8 mouse cellular contexts compared by ENCODE assay signal in genomic region chr15:98726746-98727145, GRCm38 (mm10). TPM values are rescaled to one million over a fixed set of nuclear protein-coding genes. Genes with fewer than 3 reads are reported as not detected.
DNase-seq lines count a peak whose midpoint lies in the region; ATAC-seq and TF ChIP-seq lines count a peak whose summit lies in the region.

No protein-coding gene starts in this region.

- H3K4me3 ChIP-seq in lung, postnatal 0 days (ENCODE audit: low read depth, low read length): no peak overlapping the region
- peak overlapping the region; percentile 43; the same call in 1 of the 2 replicates for H3K4me3 ChIP-seq in forebrain, embryonic 12.5 days (replicated peaks)
- peak overlapping the region; percentile 61 for H3K4me3 ChIP-seq in limb, embryonic 13.5 days
- peak overlapping the region; percentile 59 for H3K4me3 ChIP-seq in stomach, embryonic 14.5 days (ENCODE audit: low read depth, low read length)

- H3K36me3 ChIP-seq in lung, postnatal 0 days (ENCODE audit: insufficient read depth, low read length): no peaks in the 10 kb centered on the region
- no peaks in the 10 kb centered on the region for H3K36me3 ChIP-seq in forebrain, embryonic 12.5 days (replicated peaks)
- H3K36me3 ChIP-seq in limb, embryonic 13.5 days: no peaks in the 10 kb centered on the region
- no peaks in the 10 kb centered on the region for H3K36me3 ChIP-seq in stomach, embryonic 14.5 days (ENCODE audit: control insufficient read depth, insufficient read depth, low read length)

- no peak overlapping the region for H3K27ac ChIP-seq in lung, postnatal 0 days (ENCODE audit: low read length)
- H3K27ac ChIP-seq in forebrain, embryonic 12.5 days: no peak overlapping the region
- no peak overlapping the region for H3K27ac ChIP-seq in limb, embryonic 13.5 days
- H3K27ac ChIP-seq in stomach, embryonic 14.5 days (ENCODE audit: low read length): no peak overlapping the region

- H3K27me3 ChIP-seq in lung, postnatal 0 days (replicated peaks; ENCODE audit: insufficient read depth, low read length): no peaks in the 10 kb centered on the region
- peaks cover 60% of the 10 kb centered on the region for H3K27me3 ChIP-seq in forebrain, embryonic 12.5 days
- H3K27me3 ChIP-seq in limb, embryonic 13.5 days: no peaks in the 10 kb centered on the region
- no peaks in the 10 kb centered on the region for H3K27me3 ChIP-seq in stomach, embryonic 14.5 days (ENCODE audit: control insufficient read depth, insufficient read depth, low read length)

- peak overlapping the region; percentile 96 for H3K4me2 ChIP-seq in lung, postnatal 0 days (replicated peaks; ENCODE audit: low read depth, low read length)
- peak overlapping the region; percentile 84 for H3K4me2 ChIP-seq in forebrain, embryonic 12.5 days
- peak overlapping the region; percentile 98 for H3K4me2 ChIP-seq in limb, embryonic 13.5 days (replicated peaks)
- peak overlapping the region; percentile 98 for H3K4me2 ChIP-seq in stomach, embryonic 14.5 days (replicated peaks; ENCODE audit: low read depth, low read length)

- TF ChIP-seq CTCF in lung, postnatal 0 days (IDR thresholded peaks at IDR 0.05): no peak

- H3K9me3 ChIP-seq in lung, postnatal 0 days (ENCODE audit: low read length): no peaks in the 10 kb centered on the region
- no peaks in the 10 kb centered on the region for H3K9me3 ChIP-seq in forebrain, embryonic 12.5 days
- no peaks in the 10 kb centered on the region for H3K9me3 ChIP-seq in limb, embryonic 13.5 days
- H3K9me3 ChIP-seq in stomach, embryonic 14.5 days (ENCODE audit: control insufficient read depth, low read depth, low read length): no peaks in the 10 kb centered on the region

- H3K9ac ChIP-seq in lung, postnatal 0 days (replicated peaks; ENCODE audit: low read depth): no peak overlapping the region; the same call in 1 of the 2 replicates
- no peak overlapping the region for H3K9ac ChIP-seq in forebrain, embryonic 12.5 days
- H3K9ac ChIP-seq in limb, embryonic 13.5 days: peak overlapping the region; percentile 73
- H3K9ac ChIP-seq in stomach, embryonic 14.5 days (replicated peaks; ENCODE audit: low read depth, low read length): no peak overlapping the region; the same call in 1 of the 2 replicates

- TF ChIP-seq EP300 in lung, postnatal 0 days (IDR thresholded peaks at IDR 0.05): no peak

- 47% methylated on average over 7 of the region's 7 CpGs for WGBS in lung, postnatal 0 days
- 48% methylated on average over 7 of the region's 7 CpGs for WGBS in forebrain, embryonic 12.5 days
- WGBS in limb, embryonic 13.5 days: 32% methylated on average over 7 of the region's 7 CpGs
- 45% methylated on average over 7 of the region's 7 CpGs for WGBS in stomach, embryonic 14.5 days

- H3K4me1 ChIP-seq in lung, postnatal 0 days (ENCODE audit: insufficient read depth, low read depth, low read length): peaks cover 12% of the 10 kb centered on the region
- H3K4me1 ChIP-seq in forebrain, embryonic 12.5 days: peaks cover 47% of the 10 kb centered on the region
- peaks cover 56% of the 10 kb centered on the region for H3K4me1 ChIP-seq in limb, embryonic 13.5 days
- H3K4me1 ChIP-seq in stomach, embryonic 14.5 days (ENCODE audit: control insufficient read depth, insufficient read depth, low read length): 0 out of 2 replicates have a peak, but pooled peaks cover 12% of the 10 kb centered on the region

- no peak for DNase-seq in lung, postnatal 0 days (ENCODE audit: low spot score)
- no peak for DNase-seq in lung, postnatal 14 days
- no peak for DNase-seq in embryo, embryonic 10.5 days (ENCODE audit: low spot score)
- no peak for DNase-seq in urinary bladder, adult 18-20 months (ENCODE audit: low spot score in 2 of 2)
- no peak for DNase-seq in frontal cortex, adult 2 months (ENCODE audit: extremely low spot score in 1 of 2, low spot score in 1 of 2)

- ATAC-seq in lung, postnatal 0 days: no peak
- no peak for ATAC-seq in forebrain, embryonic 12.5 days (ENCODE audit: low FRiP score)
- no peak for ATAC-seq in limb, embryonic 13.5 days (ENCODE audit: low FRiP score, low read depth)
- ATAC-seq in stomach, embryonic 14.5 days (ENCODE audit: insufficient number of reproducible peaks, insufficient read depth, low FRiP score, low read depth): no peak

RNA-seq across cellular contexts. Expression of gene Fkbp11, which starts 1.3 kb away (rescaled TPM):
- 45.2 and 45.5 TPM in 2 replicates for polyA plus RNA-seq in lung, postnatal 0 days (2015; fragmentation: Nextera tagmentation; extraction: Ambion mirVana)
- 6.2 and 8.5 TPM in 2 replicates for polyA plus RNA-seq in forebrain, embryonic 12.5 days (2016; fragmentation: Nextera tagmentation; extraction: Ambion mirVana)
- polyA plus RNA-seq in limb, embryonic 13.5 days (2015; fragmentation: Nextera tagmentation; extraction: Ambion mirVana): 50.8 and 51.5 TPM in 2 replicates
- polyA plus RNA-seq in stomach, embryonic 14.5 days (2014; fragmentation: Nextera tagmentation; extraction: Ambion mirVana): 38.1 and 39.2 TPM in 2 replicates
- polyA plus RNA-seq in frontal cortex, adult 2 months (2012; rRNA removed): 2.9 and 3.5 TPM in 2 replicates

RNA-seq across cellular contexts. Expression of gene Ccdc65, which starts 18.7 kb away (rescaled TPM):
- 3.7 and 5.1 TPM in 2 replicates for polyA plus RNA-seq in lung, postnatal 0 days (2015; fragmentation: Nextera tagmentation; extraction: Ambion mirVana)
- 1.5 and 1.7 TPM in 2 replicates for polyA plus RNA-seq in forebrain, embryonic 12.5 days (2016; fragmentation: Nextera tagmentation; extraction: Ambion mirVana)
- polyA plus RNA-seq in limb, embryonic 13.5 days (2015; fragmentation: Nextera tagmentation; extraction: Ambion mirVana): 0.87 and 0.90 TPM in 2 replicates
- polyA plus RNA-seq in stomach, embryonic 14.5 days (2014; fragmentation: Nextera tagmentation; extraction: Ambion mirVana): 1.2 and 1.4 TPM in 2 replicates
- polyA plus RNA-seq in frontal cortex, adult 2 months (2012; rRNA removed): 6.4 and 7.7 TPM in 2 replicates

RNA-seq across cellular contexts. Expression of gene Arf3, which starts 36.3 kb away (rescaled TPM):
- polyA plus RNA-seq in lung, postnatal 0 days (2015; fragmentation: Nextera tagmentation; extraction: Ambion mirVana): 47.1 and 56.0 TPM in 2 replicates
- polyA plus RNA-seq in forebrain, embryonic 12.5 days (2016; fragmentation: Nextera tagmentation; extraction: Ambion mirVana): 58.2 and 58.3 TPM in 2 replicates
- 39.1 and 41.0 TPM in 2 replicates for polyA plus RNA-seq in limb, embryonic 13.5 days (2015; fragmentation: Nextera tagmentation; extraction: Ambion mirVana)
- 33.2 and 34.5 TPM in 2 replicates for polyA plus RNA-seq in stomach, embryonic 14.5 days (2014; fragmentation: Nextera tagmentation; extraction: Ambion mirVana)
- 678 and 795 TPM in 2 replicates for polyA plus RNA-seq in frontal cortex, adult 2 months (2012; rRNA removed)

RNA-seq across cellular contexts. Expression of gene Rnd1, which starts 49.5 kb away (rescaled TPM):
- 3.1 and 3.9 TPM in 2 replicates for polyA plus RNA-seq in lung, postnatal 0 days (2015; fragmentation: Nextera tagmentation; extraction: Ambion mirVana)
- 3.9 TPM in 2 replicates for polyA plus RNA-seq in forebrain, embryonic 12.5 days (2016; fragmentation: Nextera tagmentation; extraction: Ambion mirVana)
- polyA plus RNA-seq in limb, embryonic 13.5 days (2015; fragmentation: Nextera tagmentation; extraction: Ambion mirVana): 0.87 and 1.1 TPM in 2 replicates
- polyA plus RNA-seq in stomach, embryonic 14.5 days (2014; fragmentation: Nextera tagmentation; extraction: Ambion mirVana): 0.75 and 0.83 TPM in 2 replicates
- 25.4 and 25.5 TPM in 2 replicates for polyA plus RNA-seq in frontal cortex, adult 2 months (2012; rRNA removed)

RNA-seq across cellular contexts. Expression of gene Wnt10b, which starts 51.2 kb away (rescaled TPM):
- 0.13 and 0.14 TPM in 2 replicates for polyA plus RNA-seq in lung, postnatal 0 days (2015; fragmentation: Nextera tagmentation; extraction: Ambion mirVana)
- 0.18 and 0.24 TPM in 2 replicates for polyA plus RNA-seq in forebrain, embryonic 12.5 days (2016; fragmentation: Nextera tagmentation; extraction: Ambion mirVana)
- 2.1 and 2.4 TPM in 2 replicates for polyA plus RNA-seq in limb, embryonic 13.5 days (2015; fragmentation: Nextera tagmentation; extraction: Ambion mirVana)
- polyA plus RNA-seq in stomach, embryonic 14.5 days (2014; fragmentation: Nextera tagmentation; extraction: Ambion mirVana): not detected in 2 replicates
- polyA plus RNA-seq in frontal cortex, adult 2 months (2012; rRNA removed): 6.3 and 6.8 TPM in 2 replicates

Comparison
In these comparisons a context has a peak if more than half of its experiments do, and no peak if none do; other contexts are left out.
1. RNA of gene Arf3, which starts 36.3 kb away (polyA plus RNA-seq): 678 to 795 TPM in frontal cortex, adult 2 months; 58.2 to 58.3 TPM in forebrain, embryonic 12.5 days, 47.1 to 56.0 TPM in lung, postnatal 0 days, 39.1 to 41.0 TPM in limb, embryonic 13.5 days and 33.2 to 34.5 TPM in stomach, embryonic 14.5 days; every median in the first group is over 10 times any median in the second.
2. Peak in every context shown above with its lines, with median percentiles within 50 percentile points of each other: H3K4me2 ChIP-seq.